Mouse (Mus musculus) testis, adult 2 months (tissue): ENCODE measurements around the gene Ostm1.

ENCODE experiments used
- CTCF ChIP-seq: fragments of 200-500 bp; IDR thresholded peaks from 2 replicates; pipeline ENCODE4 v1.5.1; 2012; ENCODE audit warnings: low read depth, mild to moderate bottlenecking, inconsistent platforms, low read length, moderate library complexity; ENCODE audit not compliant: control insufficient read depth, insufficient read depth, insufficient replicate concordance
- POLR2A ChIP-seq: fragments of 200-500 bp; IDR thresholded peaks from 2 replicates; pipeline ENCODE4 v1.6.1; 2012; ENCODE audit warnings: low read depth, mild to moderate bottlenecking, inconsistent platforms, low read length, moderate library complexity; ENCODE audit not compliant: control insufficient read depth

DNA sequence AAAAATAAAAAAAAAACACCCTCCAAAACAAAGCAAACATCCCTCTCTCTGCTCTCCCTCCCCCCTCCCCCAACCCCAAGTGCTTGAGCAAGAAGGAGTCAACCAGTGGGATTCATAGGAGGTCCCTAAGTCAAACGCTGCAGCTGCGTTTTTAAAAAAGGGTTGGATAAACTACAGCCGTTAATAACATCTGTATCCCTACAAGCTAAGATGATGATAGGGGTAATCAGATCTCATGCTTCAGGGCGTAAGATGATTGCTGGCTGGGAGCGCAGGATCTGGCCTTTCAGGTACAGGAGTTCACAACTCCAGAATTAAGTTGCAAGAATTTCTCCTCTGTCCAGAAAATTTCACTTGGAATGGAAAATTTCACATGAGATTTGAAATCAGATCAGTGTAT lies 5.9 kb downstream of the Ostm1 start:
- TF ChIP-seq CTCF (no peak), POLR2A (no peak)
